Mouse (Mus musculus) embryonic facial prominence, embryonic 15.5 days (tissue): ENCODE measurements around the gene Acsm3. TPM values are rescaled to one million over a fixed set of nuclear protein-coding genes. Genes with fewer than 3 reads are reported as not detected.
"Not testable (repeated sequence)": the region's sequence is repeated elsewhere in the genome, so short reads cannot be mapped to it uniquely, and the experiment has no call there.

ENCODE experiments used
- ATAC-seq: fragments of 200-750 bp; cut with Nextera tagmentation; 2 replicates; pipeline ENCODE4 v1.8.0; 2017; ENCODE audit warnings: low read depth, moderate TSS enrichment; ENCODE audit not compliant: insufficient number of reproducible peaks, low FRiP score, low TSS enrichment
- H3K27ac ChIP-seq: fragments of 300-500 bp; sonication (generic); replicated peaks from 2 replicates; pipeline ENCODE4 v1.5.1; 2015; ENCODE audit warnings: mild to moderate bottlenecking, inconsistent platforms
- H3K27me3 ChIP-seq: fragments of 300-500 bp; sonication (generic); 2 replicates; pipeline ENCODE4 v1.6.1; 2015; ENCODE audit warnings: inconsistent platforms
- H3K36me3 ChIP-seq: fragments of 300-500 bp; sonication (generic); 2 replicates; pipeline ENCODE4 v1.6.1; 2015; ENCODE audit warnings: mild to moderate bottlenecking, inconsistent platforms
- H3K4me1 ChIP-seq: fragments of 300-500 bp; sonication (generic); 2 replicates; pipeline ENCODE4 v1.6.1; 2015; ENCODE audit warnings: inconsistent platforms
- H3K4me2 ChIP-seq: fragments of 300-500 bp; sonication (generic); replicated peaks from 2 replicates; pipeline ENCODE4 v1.6.1; 2015; ENCODE audit warnings: mild to moderate bottlenecking, inconsistent platforms
- H3K4me3 ChIP-seq: fragments of 300-500 bp; sonication (generic); replicated peaks from 2 replicates; pipeline ENCODE4 v1.5.1; 2015; ENCODE audit warnings: mild to moderate bottlenecking, inconsistent platforms
- H3K9ac ChIP-seq: fragments of 300-500 bp; sonication (generic); 2 replicates; pipeline ENCODE4 v1.6.1; 2015; ENCODE audit warnings: inconsistent platforms
- H3K9me3 ChIP-seq: fragments of 300-500 bp; sonication (generic); replicated peaks from 2 replicates; pipeline ENCODE4 v1.6.1; 2016; ENCODE audit warnings: inconsistent platforms
- WGBS: fragments of 180-500 bp; shearing (Covaris S2); methylation state at CpG from one replicate; pipeline ENCODE4 v1.1.7; 2015; 5-methylcytosine and 5-hydroxymethylcytosine counted together
- polyA plus RNA-seq: library from polyadenylated mRNA; unstranded; fragments of >200 nt; fragmentation: Nextera tagmentation; extraction: Ambion mirVana; gene quantifications from 2 replicates; pipeline ENCODE4 v1.2.1, GENCODE M21; 2015

Acsm3 gene
- 0.52 and 0.54 TPM in 2 replicates for polyA plus RNA-seq

DNA sequence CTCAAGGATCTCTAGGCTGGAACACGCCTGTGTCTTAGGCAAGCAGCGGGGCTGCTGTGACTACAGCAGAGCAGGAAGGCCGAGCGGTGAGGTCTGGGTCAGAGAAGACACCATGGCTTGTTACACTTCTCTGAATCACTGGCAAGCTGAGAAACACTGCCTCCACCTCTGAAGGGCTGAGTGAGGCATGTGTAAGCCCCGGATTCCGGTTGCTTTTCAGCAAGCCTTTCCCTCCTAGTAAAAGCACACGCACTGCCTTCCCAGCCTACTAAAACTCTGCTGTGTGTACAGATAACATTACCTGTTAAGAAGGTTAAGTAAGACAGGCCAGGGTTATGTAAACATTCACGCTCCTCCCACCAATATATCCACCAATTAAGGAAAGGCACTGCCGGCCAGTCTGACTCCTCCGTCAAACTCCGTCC, at the start of gene Acsm3:
Gene Acsm3, plus strand, starts transcription at position 397 of the 425 bp plus-strand sequence.
- WGBS, result 67% methylated on average over 11 of the region's 11 CpGs

DNA sequence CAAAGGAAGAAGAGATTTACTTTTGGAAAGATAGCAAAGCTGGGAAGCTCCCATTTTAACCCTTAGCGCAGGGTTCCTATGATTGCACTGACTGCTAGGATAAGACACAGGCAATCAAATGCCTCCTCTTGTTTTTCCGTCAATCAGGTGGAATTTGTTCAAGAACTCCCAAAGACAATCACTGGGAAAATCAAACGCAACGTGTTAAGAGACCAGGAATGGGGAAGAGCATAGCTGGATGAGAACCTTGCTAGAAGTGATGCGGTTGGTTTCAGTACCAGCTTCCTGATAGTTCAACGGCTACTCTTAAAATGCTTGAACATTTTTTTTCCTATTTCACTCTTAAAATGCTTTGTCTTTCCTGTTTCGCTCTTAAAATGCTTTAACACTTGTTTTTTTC, 46.6 kb upstream of the Acsm3 start:
- H3K27me3 ChIP-seq, result no peaks in the 10 kb centered on the region
- no peaks in the 10 kb centered on the region for H3K4me1 ChIP-seq
- no peak for ATAC-seq
- H3K36me3 ChIP-seq, result peaks cover 37% of the 10 kb centered on the region
- no peaks in the 10 kb centered on the region for H3K9me3 ChIP-seq
- 92% methylated on average over 7 of the region's 7 CpGs for WGBS
- H3K27ac ChIP-seq, result no peak overlapping the region
- H3K4me2 ChIP-seq, result no peak overlapping the region
- no peak overlapping the region for H3K4me3 ChIP-seq
- H3K9ac ChIP-seq, result no peak overlapping the region

More for the DNA sequence above, at the start of gene Acsm3:
- no peak within 1 kb of the TSS for H3K4me2 ChIP-seq
- ATAC-seq, result no peak
- no peaks in the 10 kb centered on the region for H3K27me3 ChIP-seq
- no peaks in the 10 kb centered on the region for H3K4me1 ChIP-seq
- no peaks in the 10 kb centered on the region for H3K36me3 ChIP-seq
- H3K9me3 ChIP-seq, result no peaks in the 10 kb centered on the region
- H3K9ac ChIP-seq, result no peak within 1 kb of the TSS
- no peak within 1 kb of the TSS for H3K27ac ChIP-seq
- no peak within 1 kb of the TSS for H3K4me3 ChIP-seq

DNA sequence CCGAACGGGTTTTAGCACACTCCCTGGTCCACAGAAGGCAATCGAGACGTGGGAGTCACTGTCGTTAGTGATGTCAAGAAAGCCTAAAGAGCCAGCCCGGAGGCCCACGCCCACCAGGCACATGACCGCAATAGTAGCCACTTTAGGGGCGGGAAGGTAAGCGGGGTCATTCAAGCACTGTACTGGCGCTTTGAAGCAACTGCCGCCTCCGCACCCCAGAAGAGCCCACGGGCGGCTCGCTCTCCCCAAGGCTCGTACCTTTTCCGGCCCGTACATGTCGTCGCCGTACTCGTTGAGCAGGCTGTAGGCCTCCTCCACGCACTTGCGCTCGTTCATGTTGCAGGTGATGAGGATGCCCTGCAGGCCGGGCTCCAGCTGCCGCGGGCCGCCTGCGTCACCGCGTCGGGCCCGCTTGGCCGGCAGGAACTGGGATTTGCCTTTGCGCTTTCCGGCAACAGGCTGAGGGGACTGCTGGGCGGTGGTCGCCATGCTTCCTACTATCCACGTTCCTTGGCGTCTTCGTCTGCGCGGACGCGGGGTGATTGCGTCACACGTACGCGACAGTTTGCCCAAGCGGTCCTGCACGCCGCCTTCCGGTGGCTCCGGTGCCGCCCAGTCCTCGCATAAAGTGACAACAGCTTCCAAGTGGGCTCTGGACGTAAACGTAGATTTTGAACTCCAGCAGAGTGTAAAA, 40.3 kb upstream of the Acsm3 start, which contains the start of gene Thumpd1:
Gene Thumpd1, minus strand, starts transcription at position 546 of the 694 bp plus-strand sequence.
- Histone ChIP-seq H3K9ac (peak within 1 kb of the TSS; percentile 78), H3K27ac (peak within 1 kb of the TSS; percentile 76), H3K4me2 (peak within 1 kb of the TSS; percentile 75), H3K27me3 (no peaks in the 10 kb centered on the region), H3K4me1 (peaks cover 5% of the 10 kb centered on the region), H3K9me3 (no peaks in the 10 kb centered on the region), H3K4me3 (peak within 1 kb of the TSS; percentile 90), H3K36me3 (peaks cover 31% of the 10 kb centered on the region)
- peak; percentile 90 for ATAC-seq
- WGBS, result under 1% methylated on average over 60 of the region's 60 CpGs

DNA sequence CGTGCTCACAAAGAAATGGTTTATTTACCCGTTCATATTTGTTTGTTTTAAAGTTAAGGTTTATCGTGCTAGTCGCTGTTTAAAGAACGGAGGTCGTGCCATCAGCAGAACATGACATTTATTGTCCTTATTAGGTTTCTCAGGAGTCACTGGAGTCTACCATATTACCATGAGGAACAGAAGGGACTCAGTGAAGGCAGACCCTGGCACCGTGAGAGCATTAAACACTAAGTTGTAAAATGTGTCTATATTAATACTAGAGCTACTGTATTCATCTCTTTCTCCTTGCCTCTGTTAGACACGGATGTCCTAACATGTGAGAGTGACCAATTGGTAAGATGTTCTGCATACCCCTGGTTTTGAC, 39.8 kb upstream of the Acsm3 start:
- H3K9ac ChIP-seq, result peak overlapping the region; percentile 78
- WGBS, result 14% methylated on average over 8 of the region's 8 CpGs
- peaks cover 26% of the 10 kb centered on the region for H3K36me3 ChIP-seq
- H3K27me3 ChIP-seq, result no peaks in the 10 kb centered on the region
- no peaks in the 10 kb centered on the region for H3K9me3 ChIP-seq
- no peak overlapping the region; the same call in 1 of the 2 replicates for H3K27ac ChIP-seq
- ATAC-seq, result no peak
- H3K4me1 ChIP-seq, result peaks cover 5% of the 10 kb centered on the region
- H3K4me3 ChIP-seq, result peak overlapping the region; percentile 90
- H3K4me2 ChIP-seq, result peak overlapping the region; percentile 75

DNA sequence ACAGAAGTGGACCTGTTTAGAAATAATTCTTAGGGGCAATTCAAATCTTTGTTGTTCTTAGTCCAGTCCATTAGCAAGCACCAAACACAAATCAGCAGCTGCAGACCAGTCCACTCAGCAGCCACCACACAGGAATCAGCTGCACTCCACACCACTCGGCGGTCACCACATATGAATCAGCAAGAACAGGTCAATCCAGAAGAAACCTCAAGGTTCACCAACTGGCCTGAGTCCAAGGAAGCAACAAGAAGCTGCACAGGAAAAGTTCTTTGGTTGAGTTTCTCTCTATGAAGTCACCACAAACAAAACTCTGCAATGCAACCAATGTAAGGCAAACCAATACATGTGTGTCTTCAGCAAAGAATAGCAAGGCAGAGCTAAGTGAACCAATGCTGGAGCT, 33.1 kb upstream of the Acsm3 start:
- Histone ChIP-seq H3K4me3 (no peak overlapping the region), H3K9me3 (no peaks in the 10 kb centered on the region), H3K4me2 (no peak overlapping the region), H3K4me1 (no peaks in the 10 kb centered on the region), H3K9ac (no peak overlapping the region), H3K27me3 (no peaks in the 10 kb centered on the region), H3K27ac (no peak overlapping the region), H3K36me3 (no peaks in the 10 kb centered on the region)
- WGBS, result 90% methylated on average over 2 of the region's 2 CpGs
- no peak for ATAC-seq

DNA sequence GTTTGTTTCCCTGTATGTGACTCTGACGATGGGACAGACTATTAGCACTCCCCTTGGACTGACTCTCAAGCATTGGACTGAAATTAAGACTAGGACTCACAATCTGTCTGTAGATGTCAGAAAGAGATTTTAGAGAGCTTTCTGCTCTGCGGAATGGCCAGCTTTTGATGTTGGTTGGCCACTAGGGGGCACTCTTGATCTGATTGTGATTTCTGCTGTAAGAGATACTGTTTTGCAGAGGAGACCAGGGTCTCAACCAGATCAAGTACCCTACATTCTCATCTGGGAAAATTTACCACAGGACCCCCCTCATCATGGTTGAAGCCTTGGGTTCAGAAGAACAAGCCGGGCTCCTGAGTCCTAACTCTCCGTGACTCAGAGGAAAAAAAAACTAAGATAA, 29.5 kb upstream of the Acsm3 start:
- H3K27me3 ChIP-seq, H3K4me3 ChIP-seq, H3K4me2 ChIP-seq, ATAC-seq, H3K9me3 ChIP-seq, H3K4me1 ChIP-seq, H3K9ac ChIP-seq, H3K36me3 ChIP-seq, H3K27ac ChIP-seq: not testable (repeated sequence)
- 79% methylated on average over 4 of the region's 4 CpGs for WGBS

DNA sequence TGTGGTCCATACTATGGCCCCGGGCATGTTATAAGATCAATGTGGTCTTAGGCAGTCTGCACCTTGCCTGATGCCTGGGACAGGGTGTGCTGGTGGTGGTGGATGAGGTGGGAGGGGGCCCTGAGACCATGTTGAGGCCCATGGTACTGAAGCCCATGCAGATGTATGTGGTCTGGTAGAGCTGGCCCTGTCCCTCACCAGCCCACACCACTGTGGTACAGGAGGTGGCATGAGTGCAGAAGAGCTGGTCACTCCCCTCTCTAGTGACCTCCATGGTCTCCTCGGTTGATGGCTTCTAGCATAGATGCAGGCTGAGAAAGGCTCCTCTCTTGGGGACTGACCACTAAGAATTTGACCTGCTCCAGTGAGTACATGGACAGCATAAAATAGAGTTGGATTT, 21.8 kb upstream of the Acsm3 start:
- Histone ChIP-seq H3K9ac (no peak overlapping the region), H3K4me1 (no peaks in the 10 kb centered on the region), H3K9me3 (no peaks in the 10 kb centered on the region), H3K27me3 (no peaks in the 10 kb centered on the region), H3K4me3 (no peak overlapping the region), H3K4me2 (no peak overlapping the region), H3K36me3 (no peaks in the 10 kb centered on the region), H3K27ac (no peak overlapping the region)
- peak; percentile 29; the same call in 1 of the 2 replicates for ATAC-seq
- 77% methylated on average over 2 of the region's 2 CpGs for WGBS

DNA sequence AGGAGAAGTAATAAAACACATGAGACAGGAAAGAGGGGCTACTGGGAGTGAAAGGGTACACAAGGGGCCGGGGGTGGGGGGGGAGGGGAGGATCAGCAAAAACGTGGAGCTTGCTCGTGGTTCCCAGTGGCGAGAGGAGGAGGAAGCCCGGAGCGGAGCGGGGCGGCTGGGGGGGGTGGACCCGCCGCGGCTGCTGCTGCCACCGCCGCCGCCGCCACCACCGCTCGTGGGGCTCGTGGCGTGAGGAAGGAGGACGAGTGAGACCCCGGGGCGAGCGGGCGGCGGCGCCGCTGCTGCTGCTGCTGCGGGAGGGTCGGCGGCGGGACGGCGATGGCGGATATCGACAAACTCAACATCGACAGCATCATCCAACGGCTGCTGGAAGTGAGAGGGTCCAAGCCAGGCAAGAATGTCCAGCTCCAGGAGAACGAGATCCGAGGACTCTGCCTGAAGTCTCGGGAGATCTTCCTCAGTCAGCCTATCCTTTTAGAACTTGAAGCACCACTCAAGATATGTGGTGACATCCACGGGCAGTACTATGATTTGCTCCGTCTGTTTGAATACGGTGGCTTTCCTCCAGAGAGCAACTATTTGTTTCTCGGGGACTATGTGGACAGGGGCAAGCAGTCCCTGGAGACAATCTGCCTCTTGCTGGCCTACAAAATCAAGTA, 20.8 kb upstream of the Acsm3 start:
- H3K36me3 ChIP-seq, H3K9me3 ChIP-seq, H3K27ac ChIP-seq, H3K4me1 ChIP-seq, H3K9ac ChIP-seq, H3K27me3 ChIP-seq, ATAC-seq: not testable (repeated sequence)
- WGBS, result 1% methylated on average over 31 of the region's 44 CpGs
- Histone ChIP-seq H3K4me3 (peak overlapping the region; percentile 33), H3K4me2 (peak overlapping the region; percentile 50)

DNA sequence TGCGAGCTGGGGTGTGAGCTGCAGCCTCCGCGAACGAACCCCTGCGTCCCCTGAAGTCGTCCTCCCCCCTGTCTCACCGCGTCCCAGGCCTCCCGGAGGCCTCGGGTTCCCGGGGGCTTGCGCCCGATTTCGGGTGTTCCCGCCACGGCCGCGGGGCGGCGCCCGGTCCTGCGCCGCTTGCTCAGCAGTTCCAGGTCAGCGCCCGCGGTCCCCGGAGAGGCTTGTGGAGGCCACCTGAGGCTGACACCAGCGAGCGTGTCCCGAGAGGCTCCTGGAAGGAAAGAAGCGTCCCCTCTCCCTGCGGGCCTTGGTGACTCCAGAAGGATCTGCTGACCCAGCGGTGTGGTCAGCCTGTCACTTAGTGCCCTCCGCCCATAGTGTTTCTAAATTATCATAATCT, 16.4 kb upstream of the Acsm3 start:
- H3K4me3 ChIP-seq, result peak overlapping the region; percentile 16
- H3K4me1 ChIP-seq, result peaks cover 5% of the 10 kb centered on the region; the same call in 1 of the 2 replicates
- ATAC-seq, result no peak
- H3K27me3 ChIP-seq, result no peaks in the 10 kb centered on the region
- WGBS, result 8% methylated on average over 34 of the region's 34 CpGs
- H3K27ac ChIP-seq, result no peak overlapping the region
- H3K36me3 ChIP-seq, result no peaks in the 10 kb centered on the region
- H3K9ac ChIP-seq, result no peak overlapping the region
- no peaks in the 10 kb centered on the region for H3K9me3 ChIP-seq
- peak overlapping the region; percentile 43 for H3K4me2 ChIP-seq

DNA sequence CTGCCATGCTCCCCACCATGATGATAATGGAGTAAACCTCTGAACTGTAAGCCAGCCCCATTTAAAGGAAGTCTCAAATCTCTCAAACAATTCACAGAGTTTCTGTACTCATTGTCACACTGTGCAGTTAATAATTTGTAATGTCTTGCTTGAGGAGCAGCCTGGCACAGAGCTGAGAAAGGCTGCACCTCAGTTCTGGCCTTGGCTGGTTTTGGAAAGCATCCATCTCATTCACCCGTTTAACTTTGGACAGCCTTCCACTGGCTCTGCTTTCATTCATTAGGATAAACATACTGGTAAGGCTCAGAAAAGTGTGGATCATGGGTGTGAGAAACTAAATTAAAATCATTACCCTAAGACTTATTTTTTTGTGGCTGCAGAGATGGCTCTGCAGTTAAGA, 14.9 kb upstream of the Acsm3 start:
- WGBS, result 72% methylated on average over 1 of the region's 1 CpGs

DNA sequence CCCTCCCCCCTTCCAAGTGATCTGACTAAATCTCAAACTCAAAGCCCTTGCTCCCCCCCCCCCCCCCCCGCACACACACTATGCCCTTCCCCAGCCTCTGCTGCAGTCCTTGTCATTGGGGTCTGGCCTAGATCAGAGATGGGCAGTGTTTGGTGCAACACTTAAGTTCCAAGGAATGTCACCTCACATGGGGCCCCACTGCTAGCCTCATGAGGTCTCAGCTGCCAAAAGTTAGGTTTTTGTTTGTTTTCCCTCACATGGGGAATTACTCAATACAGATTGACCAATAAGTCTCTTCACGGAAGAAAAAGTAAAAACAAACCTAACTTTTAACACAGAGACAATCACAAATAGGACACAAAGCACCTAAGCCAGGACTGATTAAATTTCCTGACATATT, 12.0 kb upstream of the Acsm3 start:
- Histone ChIP-seq H3K9me3 (no peaks in the 10 kb centered on the region), H3K36me3 (no peaks in the 10 kb centered on the region), H3K4me2 (no peak overlapping the region), H3K4me3 (no peak overlapping the region), H3K27me3 (no peaks in the 10 kb centered on the region), H3K9ac (no peak overlapping the region), H3K4me1 (peaks cover 5% of the 10 kb centered on the region; the same call in 1 of the 2 replicates), H3K27ac (no peak overlapping the region)
- WGBS, result 76% methylated on average over 1 of the region's 2 CpGs
- ATAC-seq, result no peak

More for the DNA sequence above, 14.9 kb upstream of the Acsm3 start:
- H3K4me1 ChIP-seq, result peaks cover 5% of the 10 kb centered on the region; the same call in 1 of the 2 replicates
- H3K9me3 ChIP-seq, result no peaks in the 10 kb centered on the region
- ATAC-seq, result no peak
- no peaks in the 10 kb centered on the region for H3K27me3 ChIP-seq
- H3K4me2 ChIP-seq, result no peak overlapping the region
- H3K9ac ChIP-seq, result no peak overlapping the region
- no peaks in the 10 kb centered on the region for H3K36me3 ChIP-seq
- no peak overlapping the region for H3K4me3 ChIP-seq
- H3K27ac ChIP-seq, result no peak overlapping the region
